Mouse (Mus musculus): ENCODE results near the gene Hoxa2.

Hoxa2 gene

DNA sequence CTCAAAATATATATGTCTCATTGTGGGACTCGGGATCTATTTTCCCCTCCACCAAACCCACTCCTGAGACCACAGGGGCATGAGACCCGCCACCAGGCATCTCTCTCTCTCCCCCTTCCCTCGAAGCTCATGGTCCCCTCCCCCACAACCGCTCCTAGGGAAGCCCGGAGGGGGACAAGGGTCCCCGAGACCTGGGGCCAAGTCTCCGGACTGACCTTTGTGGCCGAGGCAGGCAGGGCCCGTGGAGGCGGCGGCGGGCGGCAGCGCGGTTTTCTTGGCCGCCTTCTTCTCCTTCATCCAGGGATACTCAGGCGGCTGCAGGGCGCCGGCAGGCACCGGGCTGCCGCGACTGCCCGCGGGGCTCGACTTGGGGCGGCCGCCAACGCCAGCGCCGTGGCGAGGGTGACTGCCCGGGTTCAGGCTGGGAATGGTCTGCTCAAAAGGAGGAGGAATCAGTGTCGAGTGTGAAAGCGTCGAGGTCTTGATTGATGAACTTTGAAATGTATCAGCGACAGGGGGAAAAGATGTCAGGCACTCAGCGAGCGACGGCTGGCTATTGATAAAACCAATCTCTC lies 493 bp downstream of the Hoxa2 start:
- no peak for DNase-seq (ENCODE audit: low spot score)

- DNase-seq (ENCODE audit: low spot score): no peak
These were observed 1.1 kb downstream of the Hoxa2 start for GRCm38 (mm10) chr6:52163366-52164031.

DNA sequence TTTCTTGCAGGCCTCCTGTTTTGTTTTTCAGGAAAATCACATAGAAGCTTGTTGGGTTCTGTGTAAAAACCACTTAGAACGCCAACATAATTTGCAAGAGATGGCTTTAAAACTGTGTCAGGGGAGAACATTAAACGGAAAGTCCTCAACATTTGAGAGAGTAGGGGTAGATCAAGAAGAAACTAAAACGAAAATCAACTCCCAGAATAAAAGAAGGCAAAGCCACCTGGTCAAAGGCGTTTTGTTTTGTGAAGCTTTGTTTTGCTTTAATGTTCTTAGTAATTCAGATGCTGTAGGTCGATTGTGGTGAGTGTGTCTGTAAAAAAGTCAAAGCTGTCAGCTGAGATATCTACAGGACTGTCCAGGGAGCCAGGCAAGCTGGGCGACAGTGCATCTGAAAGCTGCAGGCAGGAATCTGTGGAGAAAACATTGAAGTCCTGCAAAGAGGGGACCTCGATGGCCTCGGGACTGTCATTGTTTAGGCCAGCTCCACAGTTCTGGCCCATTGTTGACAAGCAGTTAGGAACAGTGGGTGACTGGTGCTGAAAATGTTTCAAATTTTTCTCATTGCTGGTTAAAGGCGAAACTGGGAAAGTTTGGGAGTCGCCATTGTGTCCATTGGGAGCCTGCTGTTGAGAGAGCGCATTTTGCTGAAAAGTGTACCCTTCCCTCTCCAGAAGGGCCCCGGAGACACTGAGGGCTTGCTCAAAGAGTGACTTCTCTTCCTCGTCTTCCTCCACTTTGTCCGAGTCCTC lies 1.8 kb downstream of the Hoxa2 start:
- DNase-seq (ENCODE audit: low spot score): no peak

GRCm38 (mm10) chr6:52162093-52162380 lies 2.6 kb downstream of the Hoxa2 start:
- DNase-seq (ENCODE audit: low spot score): no peak

GRCm38 (mm10) chr6:52161336-52162092 lies 3.1 kb downstream of the Hoxa2 start:
- no peak for DNase-seq (ENCODE audit: low spot score)

DNA sequence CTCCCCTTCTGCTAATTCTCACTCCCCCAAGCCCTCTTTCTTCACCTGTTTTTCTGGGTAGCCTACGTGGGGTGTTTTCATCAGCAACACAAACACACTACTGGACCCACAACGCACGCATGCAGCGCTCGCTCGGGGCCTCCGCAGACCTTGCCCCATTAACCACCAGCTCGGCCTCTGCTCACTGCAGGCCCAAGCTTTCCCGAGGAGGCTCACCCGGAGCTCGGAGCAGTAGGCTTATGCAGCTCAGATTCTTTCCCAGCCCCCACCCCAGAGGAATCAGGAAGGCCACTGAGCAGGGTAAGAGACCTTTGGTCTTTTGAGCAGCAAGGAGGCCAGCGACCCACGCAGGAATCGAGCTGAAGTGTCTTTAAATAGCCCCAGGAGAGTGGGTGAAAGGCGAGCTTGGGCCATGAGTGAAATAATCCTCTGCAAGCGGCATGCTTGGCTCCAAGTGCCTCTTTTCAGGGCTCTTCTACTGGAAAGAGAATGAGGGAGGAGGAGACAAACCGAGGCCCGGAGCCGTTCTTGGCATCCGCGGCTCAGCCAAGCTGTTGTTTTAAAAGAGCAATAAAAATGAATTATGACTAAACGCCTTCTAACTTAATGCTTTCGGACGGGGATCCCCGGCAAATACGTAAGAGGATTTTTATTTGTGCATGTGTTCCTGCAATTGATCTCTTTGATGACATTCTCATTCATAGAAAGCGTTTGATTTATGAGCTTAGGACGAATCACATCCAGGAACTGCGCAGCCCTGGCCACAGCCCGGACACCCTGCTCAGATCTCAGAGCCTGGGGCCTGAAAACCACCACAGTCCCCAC lies 3.9 kb downstream of the Hoxa2 start:
- DNase-seq (ENCODE audit: low spot score): no peak

DNA sequence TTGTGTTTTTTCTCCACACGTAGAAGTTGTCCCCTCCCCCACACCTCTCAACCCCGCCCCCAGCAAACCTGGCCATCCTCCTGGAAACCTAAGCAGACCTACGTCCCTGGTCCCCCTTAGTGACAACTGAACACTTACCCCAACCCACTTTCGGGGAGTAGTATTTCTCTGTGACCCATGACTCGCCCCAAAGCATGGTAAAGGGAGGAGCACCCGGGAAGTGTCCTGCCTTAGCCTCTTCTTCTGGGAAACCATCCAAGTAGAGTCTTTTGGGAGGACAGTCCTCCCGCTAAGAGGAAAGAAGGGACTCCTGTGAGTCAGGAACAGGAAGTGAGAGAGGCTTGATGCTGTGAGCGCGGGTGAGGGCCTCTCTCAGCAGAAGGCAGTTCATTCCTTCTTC lies 4.7 kb downstream of the Hoxa2 start:
- DNase-seq (ENCODE audit: low spot score): no peak

DNA sequence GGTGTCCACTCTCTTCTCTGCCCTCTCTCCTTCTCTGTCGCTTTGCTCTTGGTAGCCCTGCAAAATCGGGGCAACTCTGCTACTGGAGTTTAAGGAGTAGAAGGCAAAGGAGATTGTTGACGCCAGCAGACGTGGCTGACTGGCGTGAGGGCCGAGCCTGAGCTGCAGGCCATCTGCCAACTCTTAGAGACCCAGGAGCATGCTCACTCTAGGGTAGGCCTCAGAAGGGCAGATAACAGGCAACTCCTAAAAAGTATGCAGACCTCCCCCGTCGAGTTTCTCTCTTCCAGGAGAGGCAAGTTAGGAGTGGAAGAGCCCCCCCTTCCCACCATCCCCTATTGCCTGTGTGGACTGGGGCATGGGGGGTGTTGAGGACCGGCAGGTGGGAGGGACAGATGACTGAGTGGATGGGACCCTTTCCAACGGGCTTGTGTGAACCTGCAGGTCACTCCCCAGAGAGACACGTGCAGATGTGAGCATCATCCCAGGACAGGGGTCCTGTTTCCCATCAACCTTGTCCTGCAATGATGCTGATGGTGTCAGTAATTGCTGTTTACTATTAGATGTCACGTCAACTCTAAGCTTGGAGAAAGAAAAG lies 5.4 kb downstream of the Hoxa2 start:
- DNase-seq (ENCODE audit: low spot score): no peak

DNA sequence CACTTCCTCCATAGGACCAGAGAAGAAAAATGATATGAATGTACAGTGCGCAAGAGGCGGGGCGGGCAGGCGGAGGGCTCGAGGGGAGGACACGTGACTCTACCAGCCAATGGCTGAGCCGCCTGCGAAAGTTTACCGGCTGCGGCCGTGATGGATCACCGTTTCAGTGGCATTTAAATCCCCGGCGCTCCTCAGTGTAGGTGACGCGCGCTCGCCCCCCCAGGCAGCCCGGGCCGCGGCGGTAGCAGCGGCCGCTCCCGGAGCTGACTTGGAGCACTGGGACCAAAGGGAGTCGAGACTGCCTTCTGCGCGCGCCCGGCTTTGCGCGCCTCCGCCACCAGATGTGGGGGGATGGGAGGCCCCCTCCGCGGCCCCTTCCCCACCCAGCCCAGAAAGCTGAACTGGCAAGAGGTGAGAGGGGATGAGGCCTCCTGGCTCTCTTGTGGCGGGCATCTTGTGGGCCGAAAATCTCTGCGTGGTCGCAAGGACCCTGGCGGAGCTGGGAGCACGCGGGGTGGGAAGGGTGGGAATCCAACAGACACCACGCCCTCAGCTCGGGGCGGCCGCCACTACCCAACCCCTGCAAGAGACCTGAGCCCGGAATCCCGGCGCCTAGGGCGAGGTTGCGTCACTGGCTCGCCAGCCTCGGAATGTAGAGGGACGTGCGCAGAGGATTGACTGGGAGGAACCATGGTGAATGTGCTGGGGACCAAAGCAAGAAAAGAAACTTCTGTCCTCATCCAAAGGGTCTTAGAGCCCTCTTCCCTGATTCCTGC lies 6.2 kb downstream of the Hoxa2 start, which contains the start of gene Hoxa1:
Gene Hoxa1 (minus strand): TSS at position 42 of the 776 bp plus-strand sequence.
- no peak for DNase-seq (ENCODE audit: low spot score)

- no peak for DNase-seq (ENCODE audit: low spot score)
These were observed 7.0 kb downstream of the Hoxa2 start for GRCm38 (mm10) chr6:52157466-52158275.

DNA sequence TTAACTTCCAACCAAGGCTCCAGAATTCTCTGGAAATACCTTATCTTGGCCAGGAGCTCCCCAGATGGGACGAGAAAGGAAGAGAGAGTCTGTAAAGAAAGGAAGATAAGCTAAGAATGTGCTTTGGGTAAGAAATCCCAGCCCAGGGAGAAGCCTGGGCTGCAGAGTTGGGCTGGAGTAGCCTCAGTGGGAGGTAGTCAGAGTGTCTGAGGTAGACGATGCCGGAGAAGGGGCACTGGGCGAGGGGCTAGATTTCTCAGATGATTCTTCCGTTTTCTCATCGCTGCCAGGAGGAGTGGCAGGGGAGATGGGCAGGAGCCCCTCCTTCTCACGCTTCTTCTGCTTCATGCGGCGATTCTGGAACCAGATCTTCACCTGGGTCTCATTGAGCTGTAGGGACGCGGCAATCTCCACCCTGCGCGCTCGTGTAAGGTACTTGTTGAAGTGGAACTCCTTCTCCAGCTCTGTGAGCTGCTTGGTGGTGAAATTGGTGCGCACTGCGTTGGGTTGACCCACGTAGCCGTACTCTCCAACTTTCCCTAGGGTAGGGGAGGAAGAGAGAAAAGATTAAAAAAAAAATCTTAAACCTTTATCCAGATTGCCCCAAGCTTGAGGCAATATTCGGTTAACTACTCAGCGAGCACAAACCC lies 8.0 kb downstream of the Hoxa2 start:
- DNase-seq (ENCODE audit: low spot score): no peak

DNA sequence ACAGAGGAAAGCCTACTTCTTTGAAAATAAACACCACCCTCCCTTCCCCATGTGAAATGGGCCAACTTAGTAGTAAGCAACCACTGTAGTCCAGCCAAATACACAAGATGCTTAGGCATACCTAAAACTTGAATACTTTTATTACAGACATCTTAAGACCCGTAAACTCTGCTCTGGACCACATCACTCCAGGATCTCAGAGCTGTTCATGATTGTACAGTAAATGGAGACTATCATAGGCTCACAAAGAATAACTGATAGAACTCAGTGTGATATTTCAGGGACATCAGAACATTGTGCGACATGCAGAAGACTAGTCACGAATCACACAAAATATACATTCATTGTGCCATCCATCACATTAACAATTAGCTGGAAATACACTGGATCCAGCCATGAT lies 9.2 kb downstream of the Hoxa2 start:
- DNase-seq (ENCODE audit: low spot score): no peak

- no peak for DNase-seq (ENCODE audit: low spot score)
These were observed 10.6 kb downstream of the Hoxa2 start for GRCm38 (mm10) chr6:52154044-52154443.

- no peak for DNase-seq (ENCODE audit: low spot score)
These were observed 11.4 kb downstream of the Hoxa2 start for GRCm38 (mm10) chr6:52153270-52153669.

DNA sequence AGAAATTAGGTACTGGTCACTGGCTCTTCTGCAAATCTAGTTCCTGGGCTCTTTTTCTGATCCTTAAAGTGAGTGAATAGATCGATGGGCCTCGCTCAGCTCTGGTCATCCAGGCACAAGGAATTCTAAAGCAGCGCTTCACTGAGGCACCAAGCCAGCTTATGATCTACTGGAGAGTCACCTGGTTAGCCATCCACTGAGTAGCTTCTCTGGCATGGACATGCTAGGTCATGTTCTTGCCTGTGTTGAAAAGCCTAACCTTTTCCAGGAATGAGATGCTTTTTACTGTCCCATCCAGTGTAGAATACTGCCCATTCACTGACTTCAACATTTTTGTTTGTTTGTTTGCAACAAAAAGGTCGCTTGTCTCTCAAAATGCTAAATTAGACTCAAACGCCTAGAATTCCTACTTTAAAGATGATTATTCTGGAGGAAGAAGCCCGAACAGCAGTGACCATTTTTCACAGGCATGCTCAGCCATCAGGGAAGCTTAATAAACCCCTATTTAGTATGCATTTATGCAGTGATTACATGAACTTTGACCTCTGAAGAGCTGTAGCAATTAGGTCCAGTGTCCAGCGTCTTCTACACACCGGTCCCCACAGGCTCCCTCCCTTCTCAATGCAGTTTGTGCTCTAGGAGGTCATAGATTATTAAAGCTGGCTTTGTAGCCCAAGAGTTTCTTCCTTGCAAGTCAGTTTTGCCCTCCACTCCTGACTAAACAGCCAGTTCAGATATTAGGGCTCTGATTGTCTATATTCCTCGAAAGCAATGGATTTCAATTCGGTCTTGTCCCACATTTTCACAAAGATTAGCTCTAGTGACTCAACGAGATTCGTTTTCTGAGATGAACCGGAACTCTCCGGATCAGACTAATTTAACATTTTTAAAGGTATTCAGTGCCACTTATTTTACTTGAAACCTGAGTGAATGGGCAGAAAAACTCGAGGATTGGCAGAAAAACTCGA lies 12.1 kb downstream of the Hoxa2 start:
- no peak for DNase-seq (ENCODE audit: low spot score)

DNA sequence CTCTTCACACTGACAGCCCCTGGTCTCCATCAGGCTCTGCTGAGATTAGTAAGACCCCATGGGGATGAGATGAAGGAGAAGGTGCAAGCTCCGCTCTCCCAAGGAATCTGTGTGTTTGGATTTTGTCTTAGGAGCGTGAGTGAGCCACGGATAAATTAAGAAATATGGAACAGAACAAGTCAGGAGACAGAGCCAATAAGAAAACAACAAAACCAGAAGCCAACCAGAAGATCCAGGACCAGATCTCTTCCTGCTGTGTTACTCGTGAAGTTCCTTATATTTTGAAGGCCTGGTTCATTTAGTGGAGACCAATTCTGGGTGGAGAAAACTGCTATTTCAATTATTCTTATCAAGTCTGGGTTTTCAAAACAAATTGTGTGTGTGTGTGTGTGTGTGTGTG lies 13.1 kb downstream of the Hoxa2 start:
- DNase-seq (ENCODE audit: low spot score): no peak

DNA sequence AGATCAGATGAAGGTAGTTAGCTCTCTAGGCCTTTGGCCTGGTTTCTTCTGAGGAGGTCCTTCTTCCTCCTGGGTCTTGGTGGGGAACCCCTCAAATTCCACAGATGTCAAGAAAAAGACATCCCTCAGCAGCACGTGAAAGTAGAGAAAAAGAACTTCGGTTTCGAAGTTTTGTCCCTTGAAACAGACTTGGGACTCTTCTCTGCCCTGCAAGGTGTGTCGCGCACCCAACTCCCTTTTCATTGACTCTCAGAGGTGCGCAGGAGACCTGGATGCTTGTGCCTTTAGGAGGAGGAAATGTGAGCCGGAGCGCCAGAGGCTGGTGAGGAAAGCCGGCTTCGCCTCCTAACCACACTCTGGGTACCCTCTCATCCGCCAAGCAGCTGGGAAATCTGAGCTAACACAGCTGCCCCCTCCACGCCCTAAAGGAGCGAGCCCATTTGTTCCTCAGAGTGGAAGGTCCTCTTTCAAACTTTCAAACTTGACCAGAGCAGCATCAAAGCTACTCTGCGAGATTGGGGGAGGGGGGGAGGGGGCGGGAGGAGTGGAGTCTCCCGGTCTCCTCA lies 14.1 kb downstream of the Hoxa2 start:
- no peak for DNase-seq (ENCODE audit: low spot score)

DNA sequence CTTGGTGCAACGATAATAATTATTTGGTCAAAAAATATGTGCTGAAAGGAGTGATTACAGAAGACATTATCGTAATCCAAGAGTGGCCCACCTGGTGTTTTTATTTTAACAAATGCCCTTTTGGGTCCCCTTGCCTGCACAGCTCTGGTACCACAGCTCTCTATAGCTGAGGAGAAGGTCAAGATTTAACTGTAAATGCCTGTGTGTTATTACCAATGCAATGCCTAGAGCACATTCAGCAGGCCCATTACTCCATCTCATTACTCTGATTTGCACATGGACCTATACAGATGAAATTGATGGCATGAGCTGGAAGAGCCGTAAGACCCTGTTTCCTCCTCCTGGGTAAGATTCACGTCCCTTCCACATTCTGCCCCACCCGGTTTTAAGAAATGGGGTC lies 25.5 kb downstream of the Hoxa2 start:
- no peak for DNase-seq (ENCODE audit: low spot score)
